Mouse (Mus musculus) lung, adult 2 months (tissue): Measurements from ENCODE around the gene Cadm1. TPM values are rescaled to one million over a fixed set of nuclear protein-coding genes. Genes with fewer than 3 reads are reported as not detected.

Experiments
- DNase-seq: peaks from one replicate; pipeline ENCODE4 v3.0.0; 2022
- H3K4me1 ChIP-seq: fragments of 200-500 bp; 2 replicates; pipeline ENCODE4 v1.6.1; 2011; ENCODE audit warnings: low read length; ENCODE audit not compliant: control insufficient read depth, insufficient read depth
- H3K4me3 ChIP-seq: fragments of 200-500 bp; replicated peaks from 2 replicates; pipeline ENCODE3; 2011; ENCODE audit warnings: low read depth, mild to moderate bottlenecking, control low read depth, low read length; ENCODE audit errors: extremely low read depth
- CTCF ChIP-seq: fragments of 200-500 bp; IDR thresholded peaks from 2 replicates; pipeline ENCODE4 v1.5.1; 2011; ENCODE audit warnings: mild to moderate bottlenecking, low read length, control low read depth; ENCODE audit not compliant: insufficient read depth
- POLR2A ChIP-seq: fragments of 200-500 bp; IDR thresholded peaks from 2 replicates; pipeline ENCODE4 v1.6.1; 2011; ENCODE audit warnings: low read depth, mild to moderate bottlenecking, control low read depth, low read length, borderline replicate concordance; ENCODE audit errors: extremely low read depth
- WGBS: fragments of 180-500 bp; shearing (Covaris S2); methylation state at CpG from one replicate; pipeline ENCODE4 v1.1.7; 2018; 5-methylcytosine and 5-hydroxymethylcytosine counted together
- polyA plus RNA-seq: library from polyadenylated mRNA; depleted of rRNA; stranded (reverse); fragments of >200 nt; gene quantifications from 2 replicates; pipeline ENCODE4 v1.2.3, GENCODE M21; 2012

The Cadm1 gene
- polyA plus RNA-seq, 1 experiment, result 101 TPM

- no peak for TF ChIP-seq POLR2A
- TF ChIP-seq CTCF, result no peak
- Histone ChIP-seq H3K4me1 (no peaks in the 10 kb centered on the region), H3K4me3 (no peak overlapping the region)
- DNase-seq, result no peak
- 79% methylated on average over 6 of the region's 6 CpGs for WGBS
Measured at GRCm38 (mm10) chr9:47843328-47843727, 313.4 kb downstream of the Cadm1 start.

- TF ChIP-seq POLR2A, result no peak
- TF ChIP-seq CTCF, result no peak
- WGBS, result 83% methylated on average over 10 of the region's 10 CpGs
- no peaks in the 10 kb centered on the region for H3K4me1 ChIP-seq
- H3K4me3 ChIP-seq, result no peak overlapping the region
- DNase-seq, result no peak
Measured at GRCm38 (mm10) chr9:47846275-47846674, 316.3 kb downstream of the Cadm1 start.

- 80% methylated on average over 6 of the region's 6 CpGs for WGBS
- no peak for DNase-seq
- Histone ChIP-seq H3K4me3 (no peak overlapping the region), H3K4me1 (no peaks in the 10 kb centered on the region)
- TF ChIP-seq CTCF, result no peak
- no peak for TF ChIP-seq POLR2A
Measured at GRCm38 (mm10) chr9:47846926-47847325, 317.0 kb downstream of the Cadm1 start.

- no peak for TF ChIP-seq POLR2A
- TF ChIP-seq CTCF, result no peak
- no peak for DNase-seq
- WGBS, result 34% methylated on average over 4 of the region's 4 CpGs
- no peaks in the 10 kb centered on the region for H3K4me1 ChIP-seq
- H3K4me3 ChIP-seq, result no peak overlapping the region
Measured at GRCm38 (mm10) chr9:47847797-47848196, 317.8 kb downstream of the Cadm1 start.

- H3K4me1 ChIP-seq, result no peaks in the 10 kb centered on the region
- DNase-seq, result no peak
- TF ChIP-seq CTCF (no peak), POLR2A (no peak)
- no peak overlapping the region for H3K4me3 ChIP-seq
- WGBS, result 72% methylated on average over 5 of the region's 5 CpGs
Measured at GRCm38 (mm10) chr9:47848745-47849144, 318.8 kb downstream of the Cadm1 start.

GRCm38 (mm10) chr9:47856311-47856710, 326.3 kb downstream of the Cadm1 start:
- WGBS, result 87% methylated on average over 8 of the region's 8 CpGs
- Histone ChIP-seq H3K4me1 (no peaks in the 10 kb centered on the region), H3K4me3 (no peak overlapping the region)
- no peak for DNase-seq
- no peak for TF ChIP-seq POLR2A
- TF ChIP-seq CTCF, result no peak

- Histone ChIP-seq H3K4me3 (no peak overlapping the region), H3K4me1 (no peaks in the 10 kb centered on the region)
- no peak for DNase-seq
- no peak for TF ChIP-seq CTCF
- no peak for TF ChIP-seq POLR2A
- 65% methylated on average over 7 of the region's 7 CpGs for WGBS
Measured at GRCm38 (mm10) chr9:47857235-47857634, 327.3 kb downstream of the Cadm1 start.

- Histone ChIP-seq H3K4me1 (no peaks in the 10 kb centered on the region), H3K4me3 (no peak overlapping the region)
- DNase-seq, result no peak
- no peak for TF ChIP-seq POLR2A
- TF ChIP-seq CTCF, result no peak
- 61% methylated on average over 5 of the region's 5 CpGs for WGBS
Measured at GRCm38 (mm10) chr9:47858134-47858533, 328.2 kb downstream of the Cadm1 start.

- WGBS, result 88% methylated on average over 10 of the region's 10 CpGs
- Histone ChIP-seq H3K4me1 (no peaks in the 10 kb centered on the region), H3K4me3 (no peak overlapping the region)
- no peak for DNase-seq
- TF ChIP-seq CTCF (no peak), POLR2A (no peak)
Measured at GRCm38 (mm10) chr9:47858778-47859395, 328.9 kb downstream of the Cadm1 start.

GRCm38 (mm10) chr9:47860994-47861393, 331.0 kb downstream of the Cadm1 start:
- Histone ChIP-seq H3K4me1 (no peaks in the 10 kb centered on the region), H3K4me3 (no peak overlapping the region)
- 60% methylated on average over 3 of the region's 3 CpGs for WGBS
- TF ChIP-seq POLR2A (no peak), CTCF (no peak)
- DNase-seq, result no peak
